Mouse (Mus musculus) small intestine, adult 2 months (tissue): ENCODE results near the gene Tmem87b.

Experiments used
- CTCF ChIP-seq: fragments of 200-500 bp; IDR thresholded peaks from 2 replicates; pipeline ENCODE4 v1.5.1; 2012; ENCODE audit warnings: low read depth, mild to moderate bottlenecking, control low read depth, inconsistent platforms, low read length, moderate library complexity, mixed read lengths; ENCODE audit not compliant: insufficient replicate concordance, insufficient read length; ENCODE audit errors: extremely low read depth
- POLR2A ChIP-seq: fragments of 200-500 bp; IDR thresholded peaks from 2 replicates; pipeline ENCODE4 v1.6.1; 2012; ENCODE audit warnings: low read depth, mild to moderate bottlenecking, control low read depth, inconsistent platforms, low read length, moderate library complexity

DNA sequence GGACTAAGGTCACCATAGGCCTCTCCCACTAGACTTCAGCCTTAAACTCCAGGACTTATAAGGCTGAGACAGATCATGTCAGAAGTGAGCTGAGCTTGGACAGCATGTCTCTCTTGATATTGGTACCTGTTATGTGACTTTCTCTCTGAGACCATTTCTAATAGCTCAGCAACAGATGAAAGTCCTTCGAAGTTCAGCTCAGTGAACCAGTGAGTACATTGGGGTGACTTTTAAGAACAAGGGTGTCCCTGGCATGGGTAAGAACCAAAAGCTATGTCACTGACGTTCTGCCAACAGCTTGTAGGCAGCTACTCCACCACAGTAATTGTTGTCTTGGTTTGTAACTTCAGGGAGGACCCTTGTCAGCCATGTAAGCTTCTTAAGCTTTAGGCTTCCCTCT lies 2.7 kb downstream of the Tmem87b start:
- TF ChIP-seq POLR2A = no peak
- TF ChIP-seq CTCF = no peak
